Mouse (Mus musculus) heart, postnatal 10 days (tissue): ENCODE measurements around the gene 2900026A02Rik. TPM values are rescaled to one million over a fixed set of nuclear protein-coding genes. Genes with fewer than 3 reads are reported as not detected.

Experiments
- DNase-seq, 2 experiments: peaks; one replicate each; pipeline ENCODE4 v3.0.0; 2021
- intact Hi-C: fragments of 180-260 bp; cut with DNase I; formaldehyde crosslinking; loops from one replicate; pipeline ENCODE4 v1.15.1; 2025
- total RNA-seq, 2 experiments: library from RNA; stranded (reverse); gene quantifications; 2 replicates each; pipeline ENCODE4 v1.2.3; 2021

2900026A02Rik gene
- total RNA-seq, 2 experiments from 2014 or later, result 46.9 to 51.4 TPM

DNA sequence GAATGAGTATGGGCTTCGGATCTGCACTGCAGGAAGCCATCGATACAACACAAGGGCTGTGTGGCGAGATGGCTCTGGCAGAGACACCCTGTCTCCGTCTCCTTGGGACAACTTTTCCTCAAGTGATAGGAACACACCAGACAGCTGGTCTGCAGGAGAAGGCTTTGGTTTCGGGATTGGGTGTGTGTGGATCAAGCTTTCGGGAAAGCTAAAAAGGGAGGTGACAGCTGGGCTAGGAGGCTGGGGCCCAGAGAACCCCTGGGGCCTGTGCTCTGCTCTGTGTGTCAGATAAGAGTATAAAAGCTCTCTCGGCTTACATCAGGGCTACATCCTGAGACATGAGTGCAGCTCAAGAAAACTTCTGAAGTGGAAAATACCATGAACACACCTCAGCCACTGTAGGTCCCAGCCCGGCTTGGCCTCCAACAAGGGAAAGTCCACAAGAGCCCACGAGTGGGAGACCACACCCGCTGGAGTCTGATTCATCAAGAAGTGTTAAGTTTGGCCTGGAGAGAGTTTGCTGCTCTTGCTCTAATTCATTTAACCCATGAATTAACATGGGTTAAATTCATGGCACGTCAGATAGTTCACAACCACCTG lies 112.8 kb downstream of the 2900026A02Rik start:
- intact Hi-C loops, result no loop called here
- DNase-seq, result peak; percentile 38 to 40

DNA sequence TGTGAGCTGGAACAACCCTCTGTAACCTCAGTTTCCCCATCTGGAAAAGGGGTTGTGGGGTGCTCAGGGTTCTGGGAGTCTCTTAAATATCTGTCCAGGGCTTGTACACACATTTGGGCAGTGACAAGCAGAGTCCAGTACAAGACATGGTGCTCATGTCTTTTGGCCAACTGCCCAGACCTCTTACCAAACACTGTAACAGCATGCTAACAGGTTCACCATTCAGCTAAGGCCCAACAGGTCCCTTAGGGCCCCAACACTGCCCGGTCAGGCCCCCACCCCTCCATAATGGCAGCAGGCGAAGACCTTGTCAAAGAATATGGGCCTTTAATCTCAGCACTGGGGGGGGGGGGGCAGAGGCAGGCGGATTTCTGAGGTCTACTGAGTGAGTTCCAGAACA lies 113.3 kb downstream of the 2900026A02Rik start:
- intact Hi-C loops, result no loop called here

DNA sequence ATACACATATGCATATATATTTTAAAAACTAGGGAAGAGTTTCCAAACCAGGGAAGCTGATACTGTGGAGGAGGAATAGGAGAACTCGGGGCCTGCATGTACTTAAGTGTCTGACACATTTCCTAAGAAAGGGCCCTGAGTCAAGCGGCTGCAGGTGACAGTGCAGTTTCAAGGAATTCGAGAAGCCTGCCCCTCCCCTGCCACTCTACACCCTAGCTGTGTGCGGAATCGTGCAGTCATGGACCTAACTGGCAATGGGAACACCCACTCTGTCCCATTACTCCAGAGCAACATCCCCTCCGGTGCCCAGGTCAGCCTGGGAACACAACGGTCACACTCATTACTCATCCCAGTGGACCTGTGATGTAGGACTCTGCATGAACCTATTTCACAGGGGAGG lies 114.4 kb downstream of the 2900026A02Rik start:
- intact Hi-C loops, result no loop called here
- DNase-seq, result no peak

More for the DNA sequence above, 113.3 kb downstream of the 2900026A02Rik start:
- DNase-seq, result peak; percentile 55 to 61

DNA sequence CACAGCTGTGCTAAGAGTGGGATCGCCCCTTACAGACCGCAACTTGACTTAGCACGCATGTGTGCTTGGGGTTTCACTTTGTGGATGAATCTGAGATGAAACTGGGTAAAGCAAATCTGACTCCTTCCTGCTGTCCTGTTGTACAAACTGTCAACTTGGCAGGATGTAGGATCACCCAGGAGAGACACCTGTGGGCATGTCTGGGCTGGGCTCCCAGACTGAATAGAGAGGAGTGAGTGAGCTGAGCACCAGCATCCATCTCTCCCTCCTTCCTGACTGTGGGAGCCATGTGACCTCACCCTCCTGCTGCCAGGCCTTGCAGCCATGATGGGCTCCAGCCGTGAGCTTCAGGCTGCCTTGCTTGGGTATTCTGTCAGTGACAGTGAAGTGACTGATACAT lies 115.6 kb downstream of the 2900026A02Rik start:
- DNase-seq, result no peak
- intact Hi-C loops, result no loop called here

DNA sequence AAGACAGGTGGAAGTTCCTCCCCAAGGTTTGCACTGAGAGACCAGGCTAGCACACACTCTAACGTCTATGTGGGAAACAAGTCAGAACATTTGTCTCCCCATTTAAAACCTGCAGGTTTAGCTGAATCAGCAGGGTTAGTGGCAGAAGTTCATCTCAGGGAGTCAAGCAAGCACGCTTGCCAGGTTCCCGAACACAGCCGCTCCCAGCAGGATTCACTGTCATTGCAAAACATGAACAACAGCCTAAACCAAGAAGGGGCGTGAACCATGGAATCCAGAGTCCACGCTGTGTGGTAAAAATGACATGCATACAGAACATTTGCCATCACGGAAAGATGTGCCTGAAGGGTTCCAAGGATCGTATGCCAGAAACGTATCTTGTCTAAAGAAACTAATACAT lies 116.0 kb downstream of the 2900026A02Rik start:
- intact Hi-C loops, result no loop called here
- no peak for DNase-seq

DNA sequence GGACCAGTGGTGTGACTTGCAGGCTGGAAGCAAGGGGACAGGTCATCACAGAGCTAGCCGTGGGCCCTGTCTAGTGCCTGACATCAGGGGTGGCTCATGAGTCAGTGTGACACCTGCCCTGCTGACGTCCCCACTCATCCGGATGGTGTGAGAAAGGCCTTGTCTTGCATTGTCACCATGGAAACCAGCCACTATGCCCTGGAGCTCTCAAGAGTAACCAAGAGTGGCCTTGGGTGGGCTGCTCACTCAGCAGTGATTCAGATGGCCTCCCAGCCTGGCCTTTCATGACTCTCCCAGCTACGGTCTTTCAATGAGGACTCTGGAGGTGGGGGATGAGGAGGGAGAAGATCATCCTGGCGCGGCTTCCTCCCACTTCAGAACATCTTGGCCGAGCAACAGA lies 118.6 kb downstream of the 2900026A02Rik start:
- no peak for DNase-seq
- intact Hi-C loops, result loop anchor here (5.0 kb wide), 1 partner anchor 35 kb away; no protein-coding TSS in a partner anchor

DNA sequence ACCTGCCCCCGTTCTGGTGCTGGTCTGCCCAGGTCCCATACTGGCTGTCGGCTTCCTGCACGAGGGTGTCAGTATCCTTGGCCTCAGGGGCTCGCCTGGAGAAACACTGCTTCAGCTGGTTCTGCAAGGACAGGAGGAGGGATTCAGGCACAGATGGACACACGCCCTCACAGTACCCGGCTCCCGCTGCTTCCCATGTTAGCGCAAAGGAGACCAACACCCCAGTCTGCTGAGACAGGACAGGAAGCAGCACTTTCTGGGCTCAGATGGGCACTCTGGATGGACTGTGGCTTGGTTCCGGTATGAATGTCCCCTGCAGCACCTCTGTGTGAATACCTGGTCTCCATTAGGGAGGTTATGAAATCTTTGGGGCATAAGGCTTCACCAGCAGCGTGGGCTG lies 119.6 kb downstream of the 2900026A02Rik start:
- intact Hi-C loops, result loop anchor here (5.0 kb wide), 1 partner anchor 36 kb away; no protein-coding TSS in a partner anchor
- DNase-seq, result no peak

DNA sequence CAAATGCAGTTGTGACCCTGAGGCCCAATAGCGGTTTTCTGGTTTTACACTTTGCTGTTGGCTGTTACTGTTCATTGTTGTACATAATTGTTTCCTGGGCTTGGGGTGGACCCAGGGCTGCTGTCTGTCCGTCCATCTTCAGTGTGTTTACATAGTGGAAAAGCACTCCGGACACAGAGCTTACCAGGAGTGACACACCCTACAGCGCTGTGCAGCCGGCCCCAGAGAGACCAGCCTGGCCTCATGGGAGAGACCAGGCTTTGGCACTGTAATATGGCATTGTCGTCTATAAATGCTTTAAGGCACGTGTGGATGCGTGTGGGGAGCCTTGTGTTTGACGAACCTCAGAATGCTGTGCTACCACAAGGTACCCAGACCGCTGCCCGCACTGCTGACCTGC lies 120.6 kb downstream of the 2900026A02Rik start:
- intact Hi-C loops, result loop anchor here (5.0 kb wide), 1 partner anchor 37 kb away; no protein-coding TSS in a partner anchor
- no peak for DNase-seq

DNA sequence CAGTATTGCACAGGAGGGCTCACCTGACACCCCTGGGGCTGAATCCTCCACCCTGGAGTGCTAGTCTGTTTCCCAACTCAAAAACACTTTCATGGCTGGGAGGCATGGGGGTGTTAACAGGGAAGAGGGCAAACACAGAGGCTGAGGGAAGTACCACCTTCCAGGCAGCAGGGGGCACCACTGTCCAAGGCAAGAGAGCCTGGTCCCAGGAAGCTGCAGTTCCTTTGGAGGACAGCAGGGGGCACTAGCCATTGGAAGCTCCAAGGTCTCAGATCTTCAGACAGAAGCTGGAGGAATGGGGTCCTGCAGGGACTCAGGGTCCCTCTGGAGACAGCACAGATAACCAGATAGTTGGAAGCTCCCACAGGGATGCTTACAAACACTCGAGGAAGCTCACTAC lies 121.5 kb downstream of the 2900026A02Rik start:
- peak; percentile 90 to 96 for DNase-seq
- intact Hi-C loops, result loop anchor here (1.0 to 2.0 kb wide), 3 partner anchors 56 to 127 kb away; partner anchors contain the start of gene Tmem211

DNA sequence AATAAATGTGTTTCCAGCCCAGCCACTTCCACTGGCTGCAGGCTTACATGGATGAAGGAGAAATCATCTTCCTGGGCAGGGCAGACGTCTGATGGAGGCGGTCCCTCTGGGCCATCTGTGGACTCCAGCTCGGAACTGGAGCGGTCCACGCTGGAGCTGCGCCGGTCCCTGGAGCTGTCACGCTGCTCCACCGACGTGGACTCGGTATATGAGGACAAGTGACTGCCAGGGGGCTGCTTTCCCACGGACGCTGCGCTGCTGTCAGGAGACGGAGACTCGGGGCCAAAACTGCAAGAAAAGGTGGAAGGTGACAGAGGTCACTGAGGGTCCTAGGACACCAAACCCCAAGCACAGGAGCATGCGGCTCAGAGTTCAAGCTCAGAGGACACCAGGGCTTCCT lies 123.5 kb downstream of the 2900026A02Rik start:
- DNase-seq, result no peak
- intact Hi-C loops, result no loop called here

DNA sequence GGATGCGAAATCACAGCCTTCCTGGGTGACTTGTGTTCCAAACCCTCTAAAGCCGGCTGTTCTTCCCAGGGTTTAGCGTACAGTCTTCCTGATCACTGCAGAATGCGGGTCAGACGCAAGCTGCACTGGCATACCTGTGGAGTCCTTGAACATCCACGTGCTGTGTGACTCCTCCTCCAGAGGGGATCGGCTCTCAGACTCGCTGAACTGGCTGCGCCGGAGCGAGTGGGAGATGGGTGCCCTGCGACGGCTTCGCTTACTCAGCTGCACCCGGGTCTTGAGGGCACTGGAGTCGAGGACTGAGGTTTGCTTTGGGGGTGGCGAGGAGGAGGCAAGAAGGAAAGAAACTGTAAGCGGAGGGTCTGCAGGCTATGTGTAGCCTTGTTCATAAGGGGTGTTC lies 125.6 kb downstream of the 2900026A02Rik start:
- no peak for DNase-seq
- intact Hi-C loops, result no loop called here

DNA sequence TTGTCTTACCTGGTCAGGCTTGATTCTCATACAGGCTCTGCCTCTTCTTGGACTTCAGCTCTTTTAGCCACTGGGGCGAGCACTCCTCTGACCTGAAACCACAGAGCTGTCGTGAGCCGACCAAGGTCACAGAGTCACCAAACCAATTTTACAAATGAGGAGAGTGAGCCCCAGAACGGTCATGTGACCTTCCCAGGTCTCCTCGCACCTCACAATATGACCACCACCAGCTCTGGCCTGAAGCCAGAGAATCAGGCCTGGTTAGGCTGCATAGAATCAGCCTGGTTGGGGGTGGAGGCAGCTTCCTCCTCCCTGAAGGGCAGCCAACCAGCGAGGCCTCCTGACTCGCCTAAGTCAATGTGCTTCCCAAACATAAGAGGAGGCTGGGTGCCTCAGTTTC lies 128.6 kb downstream of the 2900026A02Rik start:
- intact Hi-C loops, result no loop called here
- DNase-seq, result no peak

DNA sequence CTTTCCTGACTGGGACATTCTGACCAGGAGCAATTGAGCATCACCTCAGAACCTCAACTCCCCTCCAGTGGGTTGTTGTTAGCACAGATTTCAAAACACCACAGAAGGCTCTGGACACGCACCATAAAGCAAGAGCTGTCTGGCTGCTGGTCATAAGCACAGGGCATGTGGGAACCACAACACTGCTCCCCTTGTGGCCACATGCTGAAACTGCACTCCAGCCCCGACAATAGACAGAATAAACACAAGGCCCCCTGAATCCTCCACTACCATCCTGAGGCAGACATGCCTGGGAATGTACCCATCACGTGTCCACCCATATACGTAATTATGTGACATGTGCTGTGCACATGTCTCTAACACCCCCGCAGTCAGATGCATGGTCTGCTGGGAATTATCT lies 129.9 kb downstream of the 2900026A02Rik start:
- peak; percentile 50 to 72 for DNase-seq
- intact Hi-C loops, result no loop called here

DNA sequence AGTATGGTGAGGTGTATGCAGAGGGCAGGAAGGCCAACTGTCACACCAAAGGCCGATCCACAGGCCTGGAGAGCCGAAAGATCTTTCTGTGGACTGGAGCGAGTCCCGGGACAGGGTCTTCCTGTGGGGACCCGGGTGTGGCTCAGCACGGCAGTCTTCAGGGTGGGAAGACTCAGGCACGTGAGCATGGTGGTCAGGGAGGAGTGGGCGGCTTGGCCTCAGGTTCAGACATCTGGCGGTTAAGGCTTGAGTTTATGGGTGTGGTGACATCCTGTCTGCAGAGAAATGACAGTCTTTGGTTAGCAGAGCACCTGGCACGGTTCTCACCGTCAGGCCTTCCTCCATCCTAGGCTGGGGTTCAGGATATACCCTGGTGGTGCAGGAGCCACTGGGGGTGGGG lies 130.3 kb downstream of the 2900026A02Rik start:
- no peak for DNase-seq
- intact Hi-C loops, result no loop called here

DNA sequence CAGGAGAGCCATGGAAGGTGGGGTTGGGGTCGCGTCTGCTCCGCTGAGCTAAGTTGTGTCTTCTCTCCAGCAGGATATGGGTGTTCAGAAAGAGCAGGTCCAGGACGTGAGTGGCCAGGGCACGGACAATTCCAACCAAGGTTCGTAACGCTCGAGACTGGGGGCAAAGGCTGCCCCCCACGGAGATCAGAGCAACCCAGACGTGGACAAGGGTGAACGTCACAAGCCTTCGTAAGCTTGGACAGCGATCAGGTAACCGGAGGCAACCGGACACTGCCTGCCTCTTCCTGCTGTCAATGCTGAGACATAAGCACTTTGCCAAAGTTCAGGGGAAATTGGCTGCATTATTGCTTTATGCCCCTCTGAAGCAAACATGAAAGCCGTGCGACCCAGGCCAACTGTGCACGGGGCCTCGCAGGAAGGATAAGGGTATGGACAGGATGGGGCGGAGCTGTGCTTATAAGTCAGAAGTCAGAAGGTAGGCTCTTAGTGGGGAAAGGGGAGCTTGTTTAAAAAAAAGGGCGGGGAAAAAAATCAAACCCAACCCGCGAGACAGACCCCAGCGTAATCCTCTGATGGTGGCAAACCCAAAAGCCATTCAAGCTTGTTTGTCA lies 130.9 kb downstream of the 2900026A02Rik start:
- intact Hi-C loops, result no loop called here
- DNase-seq, result no peak

DNA sequence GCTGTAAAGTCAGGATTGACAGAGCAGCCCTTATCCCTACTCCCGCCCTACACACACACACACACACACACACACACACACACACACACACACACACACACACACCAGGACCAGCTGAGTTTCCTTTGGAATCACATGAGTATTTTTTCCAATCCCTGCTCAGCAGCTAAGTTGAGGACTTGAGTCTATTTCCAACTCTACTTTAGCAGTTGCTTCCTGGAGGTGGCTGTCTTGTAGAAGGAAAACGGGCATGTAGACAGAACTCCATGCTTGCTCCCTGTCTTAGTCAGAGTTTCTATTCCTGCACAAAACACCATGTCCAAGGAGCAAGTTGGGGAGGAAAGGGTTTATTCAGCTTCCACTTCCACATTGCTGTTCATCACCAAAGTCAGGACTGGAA lies 133.6 kb downstream of the 2900026A02Rik start:
- no peak for DNase-seq
- intact Hi-C loops, result no loop called here

DNA sequence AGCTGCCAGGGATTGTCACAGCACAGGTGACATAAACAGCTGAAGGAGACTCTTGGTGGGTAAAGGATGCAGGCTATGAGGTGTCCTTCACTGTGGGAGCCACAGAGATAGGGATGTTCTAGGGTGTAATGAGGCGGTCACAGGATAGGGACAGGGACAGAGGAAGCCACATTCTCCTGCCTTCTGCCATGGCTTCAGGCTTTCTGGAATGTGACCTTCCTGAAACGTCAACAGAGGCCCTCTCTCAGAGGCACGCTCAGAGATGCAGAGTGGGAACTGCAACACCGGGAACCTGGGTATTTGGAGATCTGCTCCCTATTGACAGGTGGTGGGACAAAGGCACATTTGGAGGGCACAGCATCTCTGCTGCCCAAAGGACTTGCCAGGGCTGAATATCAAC lies 134.0 kb downstream of the 2900026A02Rik start:
- DNase-seq, result no peak
- intact Hi-C loops, result no loop called here

DNA sequence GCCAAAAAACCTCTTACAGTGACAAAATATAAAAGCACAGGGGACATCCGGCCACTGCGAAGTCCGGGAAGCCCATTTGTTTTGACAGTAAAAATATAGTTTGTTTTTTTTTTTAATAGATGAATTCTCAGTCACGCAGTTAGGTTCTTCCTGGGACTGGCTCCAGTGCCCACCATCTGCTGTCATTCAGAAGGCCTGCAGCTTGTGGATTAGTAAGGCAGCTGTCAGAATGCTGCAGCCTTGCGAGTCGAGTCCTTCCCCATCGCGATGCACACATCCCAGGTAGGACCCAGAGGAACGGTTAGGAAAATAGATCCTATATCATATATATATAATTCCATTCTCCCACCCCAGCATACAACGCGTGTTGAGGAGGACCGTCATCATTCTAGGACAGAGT lies 134.6 kb downstream of the 2900026A02Rik start:
- intact Hi-C loops, result no loop called here
- DNase-seq, result no peak

DNA sequence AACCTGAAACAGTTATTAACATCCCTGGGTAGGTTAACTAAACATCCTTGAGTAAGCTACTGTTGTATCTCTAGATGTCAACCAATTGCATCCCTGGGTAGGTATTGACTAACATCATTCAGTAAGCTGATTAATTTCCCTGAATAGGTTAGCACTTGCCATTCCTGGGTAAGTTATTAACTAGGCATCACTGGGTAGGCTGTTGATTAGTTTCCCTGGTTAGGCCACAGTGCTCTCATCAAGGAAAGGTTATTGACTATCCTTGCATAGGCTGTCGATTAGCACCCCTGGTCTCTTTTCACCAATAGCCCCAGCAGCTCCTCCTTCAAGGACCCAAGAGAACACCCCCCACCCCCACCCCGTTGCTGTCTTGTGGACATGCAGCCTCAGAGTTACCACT lies 135.1 kb downstream of the 2900026A02Rik start:
- DNase-seq, result no peak

DNA sequence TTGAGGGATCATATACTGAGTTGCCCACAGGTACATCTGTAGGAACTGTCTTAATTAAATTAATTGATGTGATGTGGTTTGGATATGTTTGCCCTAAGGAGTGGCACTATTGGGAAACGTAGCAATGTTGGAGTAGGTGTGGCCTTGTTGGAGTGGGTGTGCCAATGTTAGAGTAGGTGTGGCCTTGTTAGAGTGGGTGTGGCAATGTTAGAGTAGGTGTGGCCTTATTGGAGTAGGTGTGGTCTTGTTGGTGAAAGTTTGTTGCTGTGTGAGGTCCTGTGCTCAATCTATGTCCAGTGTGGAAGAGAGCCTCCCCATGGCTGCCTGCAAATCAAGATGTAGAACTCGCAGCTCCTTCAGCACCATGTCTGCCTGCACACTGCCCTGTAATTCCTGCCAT lies 136.7 kb downstream of the 2900026A02Rik start:
- intact Hi-C loops, result no loop called here
- no peak for DNase-seq

More for the DNA sequence above, 135.1 kb downstream of the 2900026A02Rik start:
- intact Hi-C loops, result no loop called here

DNA sequence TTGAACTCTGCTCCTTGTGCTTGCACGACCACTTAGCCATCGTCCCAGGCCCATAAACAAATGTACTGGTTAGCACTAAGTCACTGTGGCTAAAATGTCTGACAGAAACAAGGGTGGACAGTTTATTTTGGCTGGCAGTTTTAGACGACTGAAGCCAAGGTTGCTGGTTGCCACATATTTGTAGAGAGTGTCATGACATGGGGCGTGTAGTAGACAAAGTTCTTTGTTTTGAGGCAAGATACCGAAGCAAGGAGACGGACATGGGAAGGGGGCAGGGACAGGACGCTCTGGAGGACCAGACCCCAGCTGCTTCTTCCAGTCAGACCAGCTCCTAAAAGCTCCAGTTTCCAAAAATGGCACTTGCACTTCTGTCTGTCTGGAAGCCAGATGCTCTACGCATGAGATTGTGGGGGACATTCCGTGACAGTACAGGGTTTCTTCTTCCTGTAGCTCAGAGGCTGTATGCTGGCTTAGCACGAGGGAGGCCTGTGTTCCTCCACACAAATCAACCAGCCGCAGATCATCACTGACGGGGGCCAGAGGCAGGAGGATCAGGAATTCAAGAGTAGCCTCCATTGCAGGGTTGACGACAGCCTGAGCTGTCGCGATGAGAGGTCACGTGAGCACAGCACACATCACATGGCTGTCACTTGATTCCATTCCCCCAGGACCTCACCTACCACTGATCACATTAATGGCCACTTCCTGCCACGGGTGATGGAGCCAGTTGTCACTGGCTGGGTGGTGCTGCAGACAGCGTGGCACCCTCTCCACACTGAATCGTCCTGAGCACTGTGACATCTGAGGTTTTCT lies 138.5 kb downstream of the 2900026A02Rik start:
- peak; percentile 35 to 56 for DNase-seq
- intact Hi-C loops, result no loop called here

DNA sequence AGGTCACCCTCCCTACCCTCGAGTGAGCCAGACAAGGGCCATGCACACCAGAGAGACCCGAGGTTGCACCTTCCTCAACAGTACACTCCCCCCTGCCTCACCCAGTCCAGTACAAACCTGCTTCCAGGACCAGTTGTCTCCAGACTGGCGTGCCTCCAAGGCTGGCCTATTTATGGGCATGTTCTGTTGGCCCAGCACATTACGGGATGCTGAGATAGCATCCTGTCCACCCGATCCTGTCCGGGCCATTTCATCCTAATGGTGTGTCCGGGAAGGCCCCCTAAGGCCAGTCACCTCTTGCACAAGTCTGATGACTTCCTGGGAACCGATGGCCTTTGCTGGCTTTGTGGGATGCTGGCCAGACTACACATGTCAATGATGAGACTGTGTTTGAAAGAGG lies 139.6 kb downstream of the 2900026A02Rik start, which contains the start of gene Crybb3:
Crybb3 (minus strand) TSS at position 146 of the 400 bp plus-strand sequence.
- intact Hi-C loops, result no loop called here
- DNase-seq, result peak; percentile 48 to 68
